Mouse (Mus musculus) megakaryocyte progenitor cell, adult 5-6 weeks (primary cell): ENCODE measurements at regions not wholly inside any gene's neighbourhood (a gene's known extent, or its start where the extent isn't known, plus 50 kb on each side); places are given as distances from the start of the nearest gene placed in this dataset.

Source experiments
- ATAC-seq: replicated peaks from 2 replicates; pipeline ENCODE4 v1.8.0; 2016; ENCODE audit warnings: mild to moderate bottlenecking, moderate TSS enrichment, inconsistent platforms; ENCODE audit not compliant: poor library complexity

DNA sequence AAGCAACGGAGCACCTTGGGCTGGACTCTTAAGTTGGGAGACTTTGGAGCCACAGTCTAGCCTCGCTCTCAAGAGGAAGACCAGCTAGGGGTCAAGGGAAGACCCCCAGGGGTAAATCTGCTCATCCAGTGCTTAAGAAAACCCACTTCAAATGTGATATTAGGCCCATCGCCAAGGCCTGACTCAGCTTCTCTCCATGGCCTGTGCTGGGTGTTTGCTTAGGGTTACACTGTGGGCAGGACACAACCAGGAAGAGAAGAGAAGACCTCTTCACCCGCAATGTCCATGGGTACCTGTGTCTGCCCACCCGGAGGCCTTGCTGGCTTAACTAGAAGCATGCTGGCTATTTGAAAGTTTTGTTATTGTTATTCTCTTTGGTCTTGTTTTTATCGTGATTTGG, 151.0 kb upstream of the Tmc1 start:
- no peak for ATAC-seq

GRCm38 (mm10) chr19:21104462-21104936, 150.5 kb upstream of the Tmc1 start:
- ATAC-seq, result peak; percentile 88

- no peak for ATAC-seq
Measured at GRCm38 (mm10) chr19:21077771-21078548, 124.0 kb upstream of the Tmc1 start.

DNA sequence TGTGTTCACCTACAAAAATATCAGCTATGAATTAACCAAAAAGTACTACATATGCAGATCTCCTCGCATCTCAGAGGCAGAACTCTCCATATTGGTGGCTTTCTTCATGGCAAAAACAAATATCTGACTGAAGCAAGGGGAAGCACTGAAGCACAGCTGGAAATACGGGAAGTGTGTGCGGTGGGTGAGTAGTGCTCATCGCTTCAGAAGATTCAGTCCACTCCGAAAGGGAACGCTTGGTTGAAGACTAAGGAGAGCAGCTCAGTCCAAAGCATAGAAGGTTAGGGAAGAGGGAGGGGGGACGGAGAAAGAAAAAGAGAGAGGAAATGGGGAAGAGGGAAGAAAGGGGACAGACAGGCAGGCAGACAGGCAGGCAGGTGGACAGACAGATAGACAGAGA, 114.4 kb upstream of the Tmc1 start:
- ATAC-seq, result no peak

- no peak for ATAC-seq
Measured at GRCm38 (mm10) chr19:21066432-21067113, 112.6 kb upstream of the Tmc1 start.

DNA sequence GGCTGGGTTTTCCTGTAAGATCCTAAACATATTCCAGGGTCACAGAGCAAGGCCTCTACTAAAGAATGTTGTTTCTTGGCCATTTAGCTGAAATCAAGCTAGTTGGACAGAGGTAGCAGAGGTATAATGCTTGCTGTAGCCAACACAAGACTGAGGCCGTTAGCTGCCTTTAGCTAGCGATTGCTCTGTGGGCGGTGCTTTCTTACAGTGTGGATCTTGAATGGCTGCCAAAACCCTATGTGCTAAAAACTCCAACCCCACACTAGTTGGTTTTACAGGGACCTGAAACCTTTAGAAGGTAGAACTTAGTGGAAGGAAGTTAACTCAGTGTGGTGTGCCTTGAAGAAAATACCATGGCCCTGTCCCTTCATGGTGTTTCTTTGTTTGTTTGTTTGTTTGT, 110.9 kb upstream of the Tmc1 start:
- peak; percentile 72 for ATAC-seq

DNA sequence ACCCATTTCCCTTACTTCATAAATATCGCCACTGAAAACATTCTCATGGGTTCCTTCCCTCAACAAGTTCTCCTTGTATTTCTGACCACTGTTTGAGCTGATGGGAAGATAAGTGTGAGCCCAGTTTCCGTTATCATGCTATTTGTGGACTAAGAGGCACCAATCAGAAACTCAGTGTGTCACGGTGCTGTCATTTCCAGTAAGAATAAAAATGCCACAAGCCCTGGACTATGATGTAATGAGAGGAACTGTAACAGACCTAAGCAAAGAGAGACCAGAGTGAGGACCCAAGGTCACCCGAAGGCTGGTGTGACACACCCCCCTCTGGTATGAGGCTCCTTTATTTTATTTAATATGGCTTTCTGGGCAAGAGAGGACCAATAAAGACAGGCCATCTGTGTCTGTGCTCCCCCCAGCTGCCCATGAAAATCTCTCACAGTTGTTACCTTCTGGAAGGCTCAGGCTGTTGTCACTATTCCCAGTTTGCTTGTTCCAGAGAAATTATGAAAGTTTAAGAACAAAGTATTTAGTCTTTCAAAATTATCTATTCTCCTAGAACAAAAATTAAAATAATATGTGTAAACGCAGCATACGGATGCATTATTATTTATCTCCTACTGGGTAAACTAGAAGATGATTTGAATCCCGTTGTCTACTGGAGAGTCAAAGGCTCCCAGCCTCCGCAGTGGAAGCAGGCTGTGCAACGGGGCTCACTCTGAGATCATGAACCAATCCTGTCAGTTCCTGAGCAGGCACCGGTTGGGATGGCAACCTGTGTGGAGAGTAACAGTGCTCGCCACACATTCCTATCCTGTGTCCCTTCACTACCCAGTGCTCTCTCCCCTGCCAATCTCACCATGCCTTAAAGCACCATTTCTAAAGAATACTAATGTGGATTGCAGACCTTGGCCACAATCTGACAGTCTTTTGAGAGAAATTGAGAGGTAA, 99.9 kb upstream of the Tmc1 start:
- ATAC-seq, result peak; percentile 57

GRCm38 (mm10) chr19:21052771-21053170, 98.8 kb upstream of the Tmc1 start:
- no peak for ATAC-seq

DNA sequence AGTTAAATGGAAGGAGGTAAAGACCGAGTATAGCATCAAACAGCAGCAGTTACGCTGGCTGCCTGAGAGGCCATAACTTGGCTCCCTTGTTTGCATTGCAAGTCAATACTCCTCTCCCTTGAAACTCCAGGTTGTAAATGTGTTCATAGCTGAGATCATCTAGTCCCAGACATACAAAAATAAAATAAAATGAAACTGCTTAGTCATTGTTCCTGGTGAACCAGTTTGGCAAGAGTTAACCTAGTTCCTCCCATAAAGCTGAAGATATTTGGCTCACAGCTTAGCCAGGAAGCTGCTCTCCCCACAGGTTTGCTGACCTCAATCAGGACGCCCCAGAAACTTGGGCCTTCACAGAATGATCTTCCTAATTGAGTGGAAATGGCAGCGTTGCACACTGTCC, 97.9 kb upstream of the Tmc1 start:
- peak; percentile 67 for ATAC-seq

- peak; percentile 36; the same call in 1 of the 2 replicates for ATAC-seq
Measured at GRCm38 (mm10) chr19:21050994-21051721, 97.2 kb upstream of the Tmc1 start.

DNA sequence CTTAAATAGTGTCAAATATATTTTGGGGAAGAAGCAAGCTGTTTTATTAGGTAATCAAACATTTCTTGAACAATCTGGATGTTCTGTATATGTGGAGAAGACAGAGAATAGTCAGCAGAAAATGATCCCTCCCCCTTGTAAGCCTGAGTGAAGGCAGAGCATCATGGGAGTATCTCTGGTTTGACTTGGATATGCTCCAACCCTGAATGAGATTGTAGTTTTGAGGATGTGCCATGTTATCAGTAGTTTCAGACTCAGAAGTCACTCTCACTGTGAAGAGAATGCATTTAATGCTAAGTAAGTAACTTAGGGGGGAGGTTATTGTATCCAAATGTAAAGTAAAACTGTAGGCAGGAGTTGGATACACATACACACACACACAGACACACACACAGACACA, 95.3 kb upstream of the Tmc1 start:
- ATAC-seq, result peak; percentile 51

- ATAC-seq, result peak; percentile 84
Measured at GRCm38 (mm10) chr19:21045565-21045964, 91.6 kb upstream of the Tmc1 start.

DNA sequence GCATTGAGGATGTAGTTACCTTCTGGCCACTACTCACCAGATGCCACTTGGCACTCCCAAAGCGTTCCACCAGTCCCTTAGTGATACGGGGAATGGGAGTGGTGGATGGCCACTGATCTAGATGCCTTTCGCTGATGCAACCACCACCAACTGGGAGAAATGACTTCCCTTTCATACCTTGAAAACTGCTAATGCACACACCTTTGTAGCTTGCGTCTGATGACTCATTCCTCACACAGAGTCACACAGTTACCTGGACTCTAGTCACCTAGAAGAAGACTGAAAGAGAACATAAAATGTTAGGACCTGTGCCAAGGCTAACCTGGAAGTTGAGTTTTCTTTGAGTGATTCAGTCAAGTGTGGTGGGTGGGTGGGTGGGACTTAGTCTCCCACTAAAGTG, 90.0 kb upstream of the Tmc1 start:
- no peak for ATAC-seq

- no peak for ATAC-seq
Measured at GRCm38 (mm10) chr19:21042536-21042935, 88.5 kb upstream of the Tmc1 start.

DNA sequence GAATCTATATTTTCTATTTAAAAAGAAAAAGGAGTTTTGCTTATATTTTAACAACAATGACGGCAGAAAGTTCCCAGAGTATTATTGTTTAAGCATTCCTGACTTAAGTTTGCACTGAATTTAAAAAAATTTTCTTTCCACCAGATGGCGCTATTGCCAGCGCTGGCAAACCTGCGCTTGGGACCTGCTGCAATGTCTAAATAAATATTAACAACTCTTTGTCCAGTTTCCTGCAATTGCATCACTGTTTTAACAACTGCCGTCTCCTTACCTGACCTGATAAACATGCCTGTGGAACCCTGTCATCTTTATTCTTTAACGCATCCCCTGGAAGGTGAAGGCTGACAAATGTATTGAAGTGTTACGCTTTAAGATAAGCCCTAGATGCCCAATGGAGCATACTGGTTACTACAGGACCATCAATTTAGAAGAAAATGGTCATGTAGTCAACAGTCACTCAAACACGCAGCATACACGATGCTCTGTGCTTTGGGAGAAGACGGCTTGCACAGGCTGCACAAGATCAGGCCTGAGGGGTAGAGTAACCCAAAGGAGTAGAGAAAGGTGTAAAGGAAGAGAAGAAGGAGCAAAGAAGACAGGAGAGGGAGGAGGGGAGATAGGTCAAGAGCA, 83.6 kb upstream of the Tmc1 start:
- peak; percentile 46 for ATAC-seq

GRCm38 (mm10) chr19:21036507-21037425, 82.8 kb upstream of the Tmc1 start:
- ATAC-seq, result peak; percentile 60

- ATAC-seq, result no peak
Measured at GRCm38 (mm10) chr19:21035505-21035904, 81.5 kb upstream of the Tmc1 start.

- ATAC-seq, result no peak
Measured at GRCm38 (mm10) chr19:21033991-21034390, 80.0 kb upstream of the Tmc1 start.

GRCm38 (mm10) chr19:21032558-21032957, 78.6 kb upstream of the Tmc1 start:
- no peak for ATAC-seq
